Mouse (Mus musculus): Measurements from ENCODE around the gene Snx11.

Snx11 gene

DNA sequence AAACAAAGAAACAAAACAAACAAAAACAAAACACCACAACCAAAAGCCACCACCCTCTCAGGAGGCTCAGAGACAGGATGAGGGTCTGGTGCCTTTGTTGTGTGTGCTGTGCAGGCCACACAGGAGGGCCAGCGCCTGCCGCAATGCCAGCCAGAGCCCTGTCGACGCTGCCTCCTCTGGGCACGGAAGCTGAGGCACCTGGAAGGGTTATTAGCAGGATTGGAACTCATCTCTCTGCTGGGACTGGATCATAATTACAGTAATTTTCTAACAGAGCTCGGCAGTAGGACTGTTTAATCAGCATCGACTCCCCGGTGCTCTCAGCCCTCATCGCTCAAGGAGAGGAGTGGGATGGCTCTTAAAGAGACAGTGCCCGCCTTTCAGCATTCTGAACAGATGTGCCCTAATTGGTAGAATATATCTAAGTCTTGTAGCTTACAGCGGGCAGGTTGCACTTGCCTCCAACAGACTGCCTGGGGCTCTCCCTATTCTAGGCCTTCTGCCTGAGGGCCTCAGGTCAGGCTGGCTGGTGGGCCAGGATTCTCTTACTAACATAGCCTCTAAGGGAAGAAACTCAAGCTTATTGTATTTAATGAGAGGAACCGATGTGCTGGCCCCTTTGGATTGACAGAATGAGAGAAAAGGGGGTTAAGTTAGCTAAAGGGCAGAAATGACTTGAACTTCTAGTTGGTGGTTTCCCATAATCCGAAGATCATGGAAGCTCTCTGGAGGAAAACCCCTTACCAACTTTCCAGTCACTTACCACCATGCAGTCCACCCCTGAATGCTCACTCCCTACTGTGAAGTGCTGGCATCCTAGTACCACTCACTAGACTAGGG lies 12.6 kb downstream of the Snx11 start:
- in situ Hi-C loops (cut with MboI, MseI), result loop anchor here (10.0 kb wide), 1 partner anchor 450 kb away; the partner anchor contains the start of gene Hoxb4

DNA sequence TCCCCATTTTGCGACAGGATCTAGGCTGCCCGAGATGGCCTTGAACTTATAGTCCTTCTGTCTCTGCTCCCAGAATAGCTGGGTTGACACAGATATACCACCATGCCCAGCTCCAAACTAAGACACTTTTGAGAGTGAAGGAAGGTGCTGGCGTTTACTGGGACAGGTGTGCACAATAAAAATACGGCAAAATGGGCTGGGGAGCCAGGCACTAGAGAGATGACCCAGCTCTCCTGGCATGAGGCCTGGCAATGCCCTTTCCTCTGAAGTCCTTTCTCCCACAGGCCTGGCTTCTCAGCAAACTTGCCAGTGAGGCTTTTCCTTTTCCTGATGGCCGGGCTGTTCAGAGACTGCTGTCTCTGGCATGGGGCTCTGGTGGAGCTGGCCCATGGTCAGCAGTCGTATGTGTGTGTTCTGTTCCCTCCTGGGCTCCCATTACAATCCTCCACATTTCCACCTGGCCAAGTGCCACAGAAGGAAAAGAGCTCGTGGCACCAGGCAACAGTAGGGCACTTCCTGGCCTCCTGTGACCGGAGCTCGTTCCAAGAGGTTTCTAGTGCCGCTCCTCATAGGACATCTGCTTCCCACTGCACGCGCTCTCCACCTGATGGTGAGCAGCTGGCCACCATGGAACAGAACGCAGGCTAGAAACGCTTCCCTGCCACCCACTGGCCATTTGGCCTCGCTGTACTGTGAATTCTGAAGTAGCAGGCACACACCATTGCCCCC lies 14.5 kb downstream of the Snx11 start:
- in situ Hi-C loops (cut with MboI, MseI), result loop anchor here (10.0 kb wide), 1 partner anchor 448 kb away; the partner anchor contains the start of gene Hoxb4

DNA sequence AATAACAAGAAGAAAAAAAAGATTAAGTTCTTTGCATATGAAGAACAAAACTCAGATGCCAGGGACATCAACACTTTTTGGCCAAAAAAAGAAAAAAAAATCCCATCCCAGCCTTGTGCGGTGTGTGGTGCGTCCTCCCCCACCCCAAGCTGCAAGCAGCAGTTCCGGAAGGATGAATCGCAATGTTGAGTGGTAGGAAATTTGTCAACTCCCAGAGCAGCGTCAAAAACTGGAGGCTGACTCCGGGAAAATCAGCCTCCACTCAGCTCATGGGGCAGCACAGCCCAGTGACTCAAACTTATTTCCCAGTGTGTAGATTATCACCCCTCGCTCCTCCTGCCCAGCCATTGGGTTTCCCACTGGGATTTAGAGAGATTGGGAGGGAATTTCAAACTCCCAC lies 15.4 kb downstream of the Snx11 start:
- in situ Hi-C loops (cut with MboI, MseI), result loop anchor here (10.0 kb wide), 1 partner anchor 447 kb away; the partner anchor contains the start of gene Hoxb4

DNA sequence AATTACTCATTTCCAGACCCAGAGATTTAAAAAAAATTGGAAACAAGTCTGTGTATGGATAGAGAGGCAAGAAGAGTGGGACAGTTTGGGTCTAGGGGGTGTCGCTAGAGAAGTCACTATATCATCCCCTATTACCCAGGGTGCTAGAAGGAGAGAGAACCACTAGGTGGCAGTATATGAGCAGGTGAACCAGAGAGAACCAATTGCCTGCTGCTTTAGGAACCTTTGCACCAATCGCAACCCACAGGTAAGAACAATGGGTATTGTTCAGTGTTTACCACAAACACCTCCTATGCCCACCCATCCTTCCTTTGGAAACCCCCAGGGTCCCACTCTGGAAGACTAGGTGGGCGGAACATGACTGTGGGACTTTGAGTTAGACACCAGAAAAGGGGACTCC lies 17.3 kb downstream of the Snx11 start:
- in situ Hi-C loops (cut with MboI, MseI), result loop anchor here (10.0 kb wide), 1 partner anchor 445 kb away; the partner anchor contains the start of gene Hoxb4

DNA sequence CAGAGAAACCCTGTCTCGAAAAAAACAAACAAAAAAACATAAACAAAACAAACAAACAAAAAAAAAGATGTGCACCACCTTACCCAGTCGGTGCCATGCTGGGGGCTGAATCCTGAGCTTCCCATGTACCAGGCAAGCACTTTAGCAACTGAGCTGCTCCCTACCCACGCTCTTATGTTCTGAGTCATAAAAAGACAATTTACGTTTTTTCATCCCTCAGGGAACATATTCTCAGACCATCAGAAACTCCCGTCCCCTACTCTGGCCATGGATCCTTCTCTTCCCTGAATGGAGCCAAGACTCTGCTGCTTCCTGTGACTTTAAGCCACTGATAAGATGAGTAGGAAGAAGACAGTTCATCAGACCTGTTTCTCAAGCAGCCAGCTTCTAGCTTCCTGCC lies 19.0 kb downstream of the Snx11 start:
- in situ Hi-C loops (cut with MboI, MseI), result loop anchor here (10.0 kb wide), 3 partner anchors 106 to 464 kb away; partner anchors contain the start of gene Hoxb6

DNA sequence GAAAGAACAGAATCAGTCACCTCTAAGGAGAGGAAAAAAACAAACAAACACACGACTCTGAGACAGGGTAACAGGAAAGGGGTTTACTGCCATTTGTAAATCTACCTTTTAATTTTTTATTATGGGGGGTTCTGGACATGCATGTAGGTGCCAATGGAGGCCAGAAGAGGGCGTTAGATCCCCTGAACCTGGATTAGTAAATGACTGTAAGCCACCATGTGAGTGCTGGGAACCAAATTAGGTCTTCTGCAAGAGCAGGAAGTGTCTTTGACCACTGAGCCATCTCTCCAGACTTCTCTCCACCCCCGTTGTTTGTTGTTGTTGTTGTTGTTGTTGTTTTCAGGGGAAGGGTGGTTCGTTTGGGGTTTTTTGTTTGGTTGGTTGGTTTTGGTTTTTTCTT lies 19.9 kb downstream of the Snx11 start:
- in situ Hi-C loops (cut with MboI, MseI), result loop anchor here (10.0 kb wide), 3 partner anchors 107 to 463 kb away; partner anchors contain the start of gene Hoxb6

DNA sequence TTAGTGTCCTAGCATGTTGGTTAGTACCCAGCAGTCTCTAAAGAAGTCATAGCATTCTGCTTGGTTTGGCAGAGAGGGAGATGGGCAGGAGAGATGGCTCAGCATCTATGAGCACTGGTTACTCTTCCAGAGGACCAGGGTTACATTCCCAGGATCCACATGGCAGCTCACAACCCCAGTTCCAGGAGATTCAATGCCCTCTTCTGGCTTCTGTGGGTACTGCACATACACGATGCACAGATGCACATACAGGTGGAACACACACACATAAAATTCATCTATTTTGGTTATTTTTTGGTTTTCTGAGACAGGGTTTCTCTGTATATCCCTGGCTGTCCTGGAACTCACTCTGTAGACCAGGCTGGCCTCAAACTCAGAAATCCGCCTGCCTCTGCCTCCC lies 22.1 kb downstream of the Snx11 start:
- in situ Hi-C loops (cut with MboI, MseI), result loop anchor here (10.0 kb wide), 3 partner anchors 110 to 460 kb away; partner anchors contain the start of gene Hoxb6

DNA sequence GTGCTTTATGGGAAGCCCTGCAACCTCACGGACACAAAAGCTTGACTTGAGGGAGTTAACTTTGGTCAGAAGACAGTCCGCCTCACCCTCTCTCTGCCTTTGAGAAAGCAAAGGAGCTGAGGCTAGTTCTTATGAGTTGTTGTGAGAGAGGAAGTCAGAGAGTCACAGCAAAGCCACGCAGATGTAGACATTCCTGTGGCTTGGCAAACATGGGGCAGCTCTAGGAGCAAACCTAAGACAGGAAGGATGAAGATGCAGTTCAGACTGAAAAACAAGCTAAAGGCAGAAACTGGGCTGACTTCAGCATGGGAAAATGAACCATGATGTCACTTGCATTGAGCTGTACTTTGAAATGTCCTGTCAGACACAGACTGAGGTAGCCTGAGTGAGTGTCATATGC lies 29.8 kb downstream of the Snx11 start:
- in situ Hi-C loops (cut with MboI, MseI), result no loop called here

DNA sequence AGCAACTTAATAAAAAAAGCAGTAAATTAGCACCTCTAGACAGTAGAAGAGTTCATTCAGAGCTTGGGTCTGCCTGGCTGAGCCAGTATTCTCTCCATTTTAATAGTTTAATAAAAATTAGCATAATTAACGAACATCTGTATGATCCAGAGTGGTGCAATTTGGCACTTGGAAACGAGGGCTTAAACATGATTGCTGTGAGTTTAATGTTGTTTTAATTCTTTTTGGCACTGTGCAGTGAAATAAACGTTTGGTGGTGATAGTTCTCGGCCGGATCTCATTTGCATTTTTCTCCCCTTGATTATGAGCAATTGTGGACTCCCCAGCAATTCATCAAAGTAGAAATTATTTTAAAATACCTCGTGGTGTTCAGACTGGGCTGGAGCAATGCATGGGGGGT lies 30.7 kb downstream of the Snx11 start:
- in situ Hi-C loops (cut with MboI, MseI), result no loop called here

DNA sequence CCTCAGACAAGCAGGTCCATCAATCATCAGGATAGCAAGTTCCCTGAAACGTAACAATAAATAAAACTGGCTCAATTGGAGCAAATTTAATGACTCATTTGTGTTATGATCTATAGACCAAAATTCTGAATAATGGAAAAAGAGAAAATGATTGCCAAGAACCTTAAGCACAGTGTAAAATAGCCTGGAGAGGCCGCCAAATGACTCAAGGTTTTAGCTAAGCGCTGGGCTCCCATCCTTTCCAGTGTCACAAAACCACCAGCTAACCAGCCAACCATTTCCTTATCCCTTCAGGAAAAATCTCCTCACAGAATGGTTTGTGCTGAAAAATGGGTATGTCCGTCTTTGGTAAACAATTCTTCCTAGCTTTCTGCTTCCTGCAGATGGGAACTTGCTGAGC lies 33.5 kb downstream of the Snx11 start:
- in situ Hi-C loops (cut with MboI, MseI), result no loop called here

DNA sequence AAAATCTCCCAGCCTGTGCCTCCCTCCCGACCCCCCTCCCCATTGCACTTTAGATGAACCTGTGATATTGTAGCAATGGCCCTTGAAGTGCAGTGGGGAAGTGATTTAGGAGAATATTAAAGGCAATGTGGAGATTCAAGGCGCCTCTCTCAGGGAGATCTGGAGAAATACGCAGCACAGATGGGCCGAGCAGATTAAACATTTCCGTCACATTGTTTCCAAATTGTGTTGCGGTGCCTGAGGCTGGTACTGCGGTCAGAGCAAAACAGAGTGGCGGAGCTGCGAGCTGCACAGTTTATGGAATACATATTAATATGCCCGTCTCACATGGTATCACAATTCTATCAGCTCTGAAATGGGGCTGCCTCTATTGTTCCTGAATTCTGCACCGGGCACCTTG lies 34.4 kb downstream of the Snx11 start:
- in situ Hi-C loops (cut with MboI, MseI), result no loop called here

DNA sequence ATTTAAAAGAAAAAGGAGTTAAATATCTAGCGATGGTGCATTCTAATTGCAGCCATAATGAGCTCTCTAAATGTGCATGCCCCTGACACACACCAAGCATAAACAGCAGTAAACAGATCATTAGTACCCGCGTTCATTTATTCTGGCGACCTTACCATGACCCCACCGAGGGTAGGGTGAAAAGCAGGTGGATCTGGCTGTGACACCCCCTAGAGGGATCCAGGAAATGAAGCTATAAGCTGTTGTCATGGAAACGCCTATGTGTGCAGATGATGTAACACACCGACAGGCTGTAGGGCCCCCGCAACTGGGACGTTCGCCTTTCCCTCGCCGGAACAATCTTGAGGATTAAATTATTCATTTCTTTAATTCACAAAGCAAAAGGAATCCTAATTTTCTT lies 35.4 kb downstream of the Snx11 start:
- in situ Hi-C loops (cut with MboI, MseI), result no loop called here

DNA sequence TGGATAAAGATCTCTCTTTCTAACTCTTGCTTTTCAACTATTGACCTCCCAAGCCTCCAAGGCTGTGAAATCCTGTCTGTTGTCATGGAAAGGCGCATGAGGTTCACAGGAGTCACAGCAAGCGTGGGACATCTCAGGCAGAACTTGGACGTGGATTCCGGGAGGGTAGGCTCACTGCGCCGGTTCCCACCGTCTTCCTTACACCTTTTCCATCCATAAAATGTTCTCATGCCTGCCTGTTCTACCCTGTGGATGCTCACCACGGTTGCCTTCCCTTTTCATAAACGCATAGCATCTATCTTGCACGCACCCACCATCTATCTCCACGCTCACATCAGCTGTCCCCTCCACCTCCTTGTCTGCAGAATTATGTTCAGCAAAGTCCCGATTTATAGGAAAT lies 36.6 kb downstream of the Snx11 start:
- in situ Hi-C loops (cut with MboI, MseI), result no loop called here

DNA sequence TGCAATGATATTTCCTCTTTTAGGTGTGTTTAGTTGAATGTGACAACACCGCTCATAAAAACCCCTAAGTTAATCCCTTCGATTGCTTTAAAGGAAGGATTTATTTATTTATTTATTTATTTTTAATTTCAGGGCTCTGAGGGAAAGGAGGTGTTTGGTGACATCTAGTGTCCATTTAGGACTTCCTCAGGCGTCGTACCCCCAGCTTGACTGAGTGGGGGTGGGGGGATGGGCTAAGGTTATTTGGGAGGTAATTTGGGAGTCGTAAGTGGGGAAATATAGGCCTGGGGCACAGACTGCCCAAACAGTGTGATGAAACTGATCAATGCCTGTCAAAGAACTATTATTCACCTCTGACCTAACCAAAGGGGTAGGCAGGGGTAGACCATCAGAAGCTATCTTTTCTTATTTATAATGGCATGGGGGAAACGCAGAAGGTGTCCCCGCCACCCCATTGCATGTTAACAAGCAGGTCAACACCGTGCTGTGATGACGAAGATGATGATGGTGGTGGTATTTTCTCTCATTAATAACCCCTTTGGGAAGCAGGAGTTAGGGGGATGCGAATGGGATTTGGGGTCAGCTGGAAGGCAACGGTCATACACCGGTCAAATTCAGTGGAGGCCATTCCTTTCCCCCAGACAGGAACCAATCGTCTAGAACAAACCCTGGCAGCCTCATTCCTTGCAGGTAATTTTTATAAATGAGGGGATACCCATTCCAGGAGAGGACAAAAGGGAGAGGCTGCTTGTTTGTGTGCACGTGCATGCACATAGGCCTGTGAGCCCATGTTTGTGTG lies 39.5 kb downstream of the Snx11 start:
- in situ Hi-C loops (cut with MboI, MseI), result no loop called here

DNA sequence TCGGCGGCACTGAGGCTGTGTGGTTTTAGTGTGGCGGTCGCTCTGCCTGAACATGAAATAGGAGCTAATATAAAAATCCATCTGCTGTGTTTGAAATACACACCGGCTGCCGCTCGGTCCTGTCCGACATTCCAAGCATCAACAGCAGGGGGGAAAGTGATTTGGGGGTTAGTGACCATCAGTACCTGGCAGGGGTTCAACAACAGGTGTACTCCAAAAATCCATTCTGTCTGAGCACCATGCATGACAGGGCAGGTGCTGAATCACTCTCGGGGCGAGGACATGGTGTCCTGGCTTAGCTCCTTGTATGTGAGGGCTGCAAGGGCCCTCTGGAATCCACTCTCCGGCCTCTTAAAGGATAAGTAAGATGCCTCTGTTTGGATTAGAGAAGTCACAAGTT lies 41.0 kb downstream of the Snx11 start:
- in situ Hi-C loops (cut with MboI, MseI), result no loop called here

DNA sequence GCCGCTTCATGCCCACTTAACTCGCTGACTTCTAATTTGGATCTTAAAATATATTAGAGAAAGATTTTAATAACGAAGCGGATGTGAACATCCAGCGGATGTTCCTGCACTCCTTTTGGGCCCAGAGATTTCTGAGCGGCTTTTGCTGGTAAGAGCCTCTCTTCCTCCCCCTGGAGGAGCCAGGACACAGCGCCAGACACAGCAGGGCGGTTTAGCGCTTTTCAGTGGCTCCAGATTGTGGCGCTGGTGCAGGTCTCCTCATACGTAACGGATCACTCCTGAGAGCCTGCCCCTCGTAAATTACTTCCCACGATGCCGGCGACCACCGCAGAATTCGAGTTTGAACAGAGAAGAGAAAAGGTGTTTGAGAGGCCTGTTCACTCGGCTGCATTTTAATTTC lies 41.5 kb downstream of the Snx11 start:
- in situ Hi-C loops (cut with MboI, MseI), result no loop called here

DNA sequence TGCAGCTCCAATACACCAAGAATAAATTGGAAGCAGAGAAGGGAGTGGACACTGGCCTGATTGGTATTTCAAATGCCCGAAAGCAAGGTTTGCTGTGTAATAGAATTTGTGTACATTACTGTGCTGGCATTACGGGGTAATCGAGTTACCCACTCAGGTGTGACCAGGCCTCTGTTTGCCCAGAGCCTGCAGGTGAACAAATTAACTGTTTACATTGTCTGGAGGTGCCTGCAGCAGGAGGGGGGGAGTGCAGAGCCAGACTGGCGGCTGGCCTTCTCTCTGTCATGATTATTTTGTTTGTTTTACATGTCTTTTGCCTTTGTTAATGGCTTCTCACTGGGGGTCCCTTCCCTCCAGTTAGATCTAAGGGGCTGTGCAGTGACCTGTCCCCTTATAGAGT lies 44.7 kb downstream of the Snx11 start:
- in situ Hi-C loops (cut with MboI, MseI), result no loop called here

DNA sequence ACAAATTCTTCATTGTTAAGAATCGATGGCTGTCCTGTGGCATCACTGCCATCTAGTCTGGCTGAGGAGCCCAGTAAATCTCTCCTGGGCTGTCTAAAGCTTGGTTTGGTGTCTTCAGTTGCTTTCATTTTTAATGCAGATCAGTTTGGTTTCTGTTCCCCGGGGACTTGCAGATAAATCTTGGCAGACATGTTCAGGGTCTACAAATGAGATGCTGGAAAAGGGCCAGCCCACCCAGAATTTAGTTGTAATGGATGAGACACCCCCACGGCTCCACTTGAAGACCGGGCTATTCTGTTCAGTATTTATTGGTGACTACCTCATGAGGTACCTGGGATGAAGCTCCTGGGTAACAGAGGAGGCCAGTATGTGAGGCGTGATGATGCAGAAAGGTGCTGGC lies 47.0 kb downstream of the Snx11 start:
- in situ Hi-C loops (cut with MboI, MseI), result no loop called here

DNA sequence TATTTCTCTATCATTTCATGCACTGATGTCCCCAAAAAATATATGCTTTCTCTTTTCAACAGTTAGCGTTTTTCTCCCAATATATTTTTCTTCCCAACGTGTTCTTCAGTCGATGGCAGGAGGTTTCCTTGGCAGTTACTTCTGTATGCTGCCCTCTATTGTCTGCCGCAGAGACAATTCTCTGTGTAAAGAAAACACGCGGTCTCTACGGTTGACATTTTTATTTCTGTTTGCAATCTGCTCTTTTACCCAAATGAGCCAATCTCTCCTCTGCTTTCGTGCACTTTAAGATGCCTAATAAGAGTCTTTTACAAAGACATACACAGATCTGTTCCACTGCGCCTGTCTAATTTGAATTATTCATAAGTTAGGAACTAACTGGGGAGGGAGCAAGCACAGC lies 47.9 kb downstream of the Snx11 start:
- in situ Hi-C loops (cut with MboI, MseI), result no loop called here

DNA sequence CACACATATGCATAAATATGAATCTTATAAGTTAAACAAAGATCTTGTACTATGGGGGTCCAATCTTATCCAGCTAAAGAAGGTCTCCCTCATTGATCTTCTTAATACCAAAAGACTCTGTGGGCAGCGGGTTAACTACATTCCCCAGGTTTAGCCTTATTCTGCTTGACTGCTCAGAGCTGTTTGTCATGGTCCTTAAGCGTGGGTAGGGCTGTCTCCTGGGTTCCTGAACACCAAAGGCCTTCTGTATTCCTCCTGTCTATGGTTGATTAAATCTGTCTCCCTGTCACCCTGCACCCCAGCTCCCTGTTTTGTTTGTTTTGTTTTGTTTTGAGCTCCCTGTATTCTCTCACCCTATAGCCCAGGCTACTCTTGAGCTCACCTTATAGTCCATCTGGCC lies 48.8 kb downstream of the Snx11 start:
- in situ Hi-C loops (cut with MboI, MseI), result no loop called here

DNA sequence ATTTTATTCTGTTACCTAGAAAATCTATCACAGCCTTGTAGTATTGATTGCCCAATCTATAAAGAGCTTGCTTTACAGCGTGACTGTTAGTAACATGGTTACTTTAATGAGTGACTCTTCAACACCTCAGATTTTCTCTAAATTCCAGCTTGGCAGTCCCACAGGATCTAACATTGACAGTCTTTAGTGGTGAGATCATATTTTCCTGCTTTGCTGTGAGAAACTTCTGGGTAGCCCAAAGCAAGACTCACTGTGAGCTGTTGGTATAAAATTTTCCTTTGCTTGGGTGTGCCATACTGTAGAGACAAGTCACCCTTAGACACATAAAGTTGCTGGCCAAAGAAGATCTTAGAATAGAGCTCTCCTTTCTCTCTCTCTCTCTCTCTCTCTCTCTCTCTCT lies 51.5 kb downstream of the Snx11 start:
- in situ Hi-C loops (cut with MboI, MseI), result no loop called here

DNA sequence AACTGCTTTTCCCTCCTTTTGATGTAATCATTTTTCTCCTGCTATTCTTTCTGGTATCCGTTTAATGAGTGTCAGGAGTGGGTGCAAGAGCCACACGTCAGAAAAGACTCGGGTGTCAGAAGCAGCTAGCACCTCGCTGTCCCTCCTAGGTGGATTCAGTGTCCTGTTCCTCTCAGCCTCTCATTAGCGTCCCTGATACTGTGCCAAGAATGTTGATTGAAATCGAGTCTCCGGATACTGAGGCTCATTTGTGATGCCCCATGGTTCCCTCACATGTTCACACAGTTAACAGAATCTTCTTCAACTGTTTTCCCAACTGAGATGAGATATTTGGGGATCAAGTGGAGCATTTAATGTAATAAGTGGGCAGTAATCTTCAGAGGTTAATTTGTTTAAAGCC lies 58.8 kb downstream of the Snx11 start:
- in situ Hi-C loops (cut with MboI, MseI), result no loop called here
